Mouse (Mus musculus): ENCODE measurements around the gene Actl6a.

Actl6a gene

DNA sequence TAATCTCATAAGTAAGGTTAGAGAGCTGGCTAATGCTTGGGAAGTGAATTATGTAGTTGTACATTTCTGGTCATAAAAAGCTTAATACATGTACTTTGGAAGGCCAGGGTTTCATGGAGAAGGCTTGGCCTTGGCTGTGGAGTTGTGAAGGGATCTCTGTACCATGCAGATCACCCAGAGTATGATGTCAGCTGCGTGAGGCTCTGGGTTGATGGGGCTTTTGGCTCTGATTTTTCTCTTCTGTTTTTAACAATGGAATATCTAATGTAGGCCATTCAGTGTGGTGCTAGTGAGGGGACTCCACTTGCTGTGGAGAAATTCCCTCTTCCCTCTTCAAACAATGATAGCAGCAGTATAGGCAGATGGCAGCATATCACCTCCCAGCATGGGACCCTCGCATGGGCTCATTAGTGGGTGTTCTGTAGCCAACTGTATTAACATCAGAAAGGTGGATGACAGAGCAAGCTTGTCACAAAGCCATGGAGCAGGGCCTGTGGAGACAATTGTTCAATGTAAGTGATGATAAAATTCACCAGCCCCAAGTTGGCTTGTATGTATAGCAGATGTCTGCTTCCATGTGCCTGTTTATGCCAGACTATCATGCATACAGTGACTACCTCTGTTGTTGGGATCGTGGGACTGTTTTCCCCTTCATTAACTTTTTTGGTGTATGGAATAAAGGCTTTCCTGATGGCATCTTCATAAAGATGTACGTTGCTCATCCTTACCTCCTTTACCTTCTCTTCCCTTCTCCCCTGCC lies 43.9 kb downstream of the Actl6a start:
- DNase-seq (ENCODE audit: low spot score), result no peak

DNA sequence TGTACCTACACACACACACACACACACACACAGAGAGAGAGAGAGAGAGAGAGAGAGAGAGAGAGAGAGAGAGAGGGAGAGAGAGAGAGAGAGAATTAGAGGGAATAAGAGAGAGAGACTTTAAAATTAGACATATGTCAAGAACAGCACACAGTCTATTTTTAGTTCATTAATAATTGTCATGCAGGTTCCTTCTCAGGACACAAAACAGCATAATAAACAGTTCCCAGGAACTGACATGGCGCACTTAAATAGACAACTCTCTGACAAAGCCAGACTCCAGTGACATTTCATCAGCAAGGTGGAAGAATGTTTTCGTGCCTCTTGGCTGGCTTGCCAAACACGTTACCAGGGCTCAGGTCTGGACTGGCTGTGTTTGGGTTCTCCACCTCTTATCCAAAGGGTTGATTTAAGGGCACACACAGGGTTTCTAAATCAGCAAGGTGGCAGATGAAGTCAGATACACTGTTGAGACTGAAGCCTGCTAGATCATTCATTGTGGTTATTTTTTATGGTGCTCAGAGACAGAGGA lies 48.4 kb downstream of the Actl6a start:
- DNase-seq (ENCODE audit: low spot score), result no peak

DNA sequence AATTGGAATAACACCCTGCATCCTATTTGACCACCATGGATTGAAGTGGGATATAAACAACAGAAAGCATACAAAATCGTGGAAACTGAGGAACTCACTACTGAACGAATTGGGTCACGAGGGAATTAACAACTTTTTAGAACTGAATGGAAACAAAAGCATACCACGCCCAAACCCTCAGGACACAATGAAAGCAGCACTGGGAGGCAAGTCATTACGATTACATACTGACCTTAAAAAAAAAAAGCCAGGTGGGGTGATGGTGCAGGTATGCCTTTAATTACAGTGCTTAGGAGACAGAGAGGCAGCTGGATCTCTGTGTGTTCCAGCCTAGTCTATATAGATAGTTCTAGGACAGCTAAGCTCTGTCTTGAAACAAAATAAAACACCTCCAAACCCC lies 53.1 kb downstream of the Actl6a start:
- no peak for DNase-seq (ENCODE audit: low spot score)

DNA sequence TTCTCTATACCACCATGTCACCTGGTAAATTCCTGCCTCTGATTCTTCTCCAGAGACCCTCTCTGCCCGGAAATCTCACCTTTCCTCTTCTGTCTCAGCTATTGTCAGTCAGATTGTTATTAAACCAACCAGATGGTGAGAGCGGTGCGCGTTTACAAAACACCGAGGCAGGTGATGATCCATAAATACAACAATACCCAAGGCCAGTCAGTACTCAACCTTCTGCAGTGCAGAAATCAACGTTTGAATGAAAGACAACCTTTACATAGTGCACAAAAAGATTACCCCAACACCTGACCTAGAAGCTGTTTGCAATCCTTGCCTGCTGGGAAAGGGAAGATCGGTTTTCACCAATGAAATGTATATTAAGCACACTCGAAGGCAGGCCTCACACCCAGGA lies 56.9 kb downstream of the Actl6a start:
- DNase-seq (ENCODE audit: low spot score), result no peak

- no peak for DNase-seq (ENCODE audit: low spot score)
These were observed 57.8 kb downstream of the Actl6a start for GRCm38 (mm10) chr3:32763902-32764301.

- DNase-seq (ENCODE audit: low spot score), result no peak
These were observed 64.7 kb downstream of the Actl6a start for GRCm38 (mm10) chr3:32770781-32771180.

Data from MN1 (cell line).